Mouse (Mus musculus): ENCODE data around the gene Fam126b.
A peak's percentile ranks its signal among the peaks of the same experiment; 100 is the strongest.

GRCm38 (mm10) chr1:58618766-58619165 lies 32.6 kb upstream of the Fam126b start:
- TF ChIP-seq CTCF (IDR thresholded peaks at IDR 0.05; ENCODE audit: low read depth, low read length) (peak; percentile 33; the same call in 1 of the 2 replicates), POLR2A (IDR thresholded peaks at IDR 0.05; ENCODE audit: borderline replicate concordance, low read depth, low read length) (no peak)
